Mouse (Mus musculus): ENCODE results near the gene Smc2.
"Not testable (repeated sequence)": the region's sequence is repeated elsewhere in the genome, so short reads cannot be mapped to it uniquely, and the experiment has no call there.

The Smc2 gene

GRCm38 (mm10) chr4:52438886-52439664, at the start of gene Smc2:
TSS of gene Smc2 (plus strand) at chr4:52439243.
- peak; percentile 58 for DNase-seq (ENCODE audit: low spot score)

GRCm38 (mm10) chr4:52411587-52411986, 27.5 kb upstream of the Smc2 start:
- no peak for DNase-seq (ENCODE audit: low spot score)

GRCm38 (mm10) chr4:52423653-52424052, 15.4 kb upstream of the Smc2 start:
- DNase-seq (ENCODE audit: low spot score) = no peak

- DNase-seq (ENCODE audit: low spot score) = no peak
Measured at GRCm38 (mm10) chr4:52429310-52430198, 9.5 kb upstream of the Smc2 start.

GRCm38 (mm10) chr4:52435551-52435950, 3.5 kb upstream of the Smc2 start:
- not testable (repeated sequence) for DNase-seq (ENCODE audit: low spot score)

GRCm38 (mm10) chr4:52438371-52438885, 615 bp upstream of the Smc2 start:
- no peak for DNase-seq (ENCODE audit: low spot score)

GRCm38 (mm10) chr4:52459726-52460125, 20.7 kb downstream of the Smc2 start:
- no peak for DNase-seq (ENCODE audit: low spot score)

- DNase-seq (ENCODE audit: low spot score) = no peak
Measured at GRCm38 (mm10) chr4:52461321-52461720, 22.3 kb downstream of the Smc2 start.

GRCm38 (mm10) chr4:52473431-52473830, 34.4 kb downstream of the Smc2 start:
- DNase-seq (ENCODE audit: low spot score) = no peak

- no peak for DNase-seq (ENCODE audit: low spot score)
Measured at GRCm38 (mm10) chr4:52487486-52487885, 48.4 kb downstream of the Smc2 start.

- not testable (repeated sequence) for DNase-seq (ENCODE audit: low spot score)
Measured at GRCm38 (mm10) chr4:52497144-52497543, 58.1 kb downstream of the Smc2 start, which contains the start of gene Vma21-ps. TSS of gene Vma21-ps (minus strand) at chr4:52497244.

- no peak for DNase-seq (ENCODE audit: low spot score)
Measured at GRCm38 (mm10) chr4:52517580-52517979, 78.5 kb downstream of the Smc2 start.

- DNase-seq (ENCODE audit: low spot score) = no peak
Measured at GRCm38 (mm10) chr4:52519301-52519700, 80.3 kb downstream of the Smc2 start.

- DNase-seq (ENCODE audit: low spot score) = no peak
Measured at GRCm38 (mm10) chr4:52526464-52526863, 87.4 kb downstream of the Smc2 start.

- DNase-seq (ENCODE audit: low spot score) = no peak
Measured at GRCm38 (mm10) chr4:52530636-52531035, 91.6 kb downstream of the Smc2 start.

All from urinary bladder, postnatal 10 days (tissue).